Mouse (Mus musculus) heart, adult 8-10 months (tissue): ENCODE results near the gene Atg14. TPM values are rescaled to one million over a fixed set of nuclear protein-coding genes. Genes with fewer than 3 reads are reported as not detected.
"Not testable (repeated sequence)": the region's sequence is repeated elsewhere in the genome, so short reads cannot be mapped to it uniquely, and the experiment has no call there.

Experiments used
- DNase-seq: peaks from one replicate; pipeline ENCODE4 v3.0.0; 2022; ENCODE audit warnings: low spot score
- total RNA-seq, 4 experiments: library from RNA; stranded (reverse); gene quantifications; 2 replicates each; pipeline ENCODE4 v1.2.4; 2022

Gene Atg14
- 10 to 100 TPM in 2 of 4 experiments, 1 to 10 TPM in 2; 8.0 to 11.3 (median 9.8) TPM for total RNA-seq

GRCm38 (mm10) chr14:47570549-47570948, at the start of gene Atg14:
Atg14 (minus strand) TSS chr14:47570649.
- not testable (repeated sequence) for DNase-seq

- no peak for DNase-seq
Observed at GRCm38 (mm10) chr14:47618891-47619290, 48.4 kb upstream of the Atg14 start.

GRCm38 (mm10) chr14:47613254-47613653, 42.8 kb upstream of the Atg14 start:
- peak; percentile 13 for DNase-seq

GRCm38 (mm10) chr14:47597942-47598388, 27.5 kb upstream of the Atg14 start:
- peak; percentile 60 for DNase-seq

- DNase-seq = no peak
Observed at GRCm38 (mm10) chr14:47594426-47595103, 24.1 kb upstream of the Atg14 start.

GRCm38 (mm10) chr14:47590391-47590975, 20.0 kb upstream of the Atg14 start:
- DNase-seq = no peak

GRCm38 (mm10) chr14:47589444-47589843, 19.0 kb upstream of the Atg14 start:
- DNase-seq = no peak

GRCm38 (mm10) chr14:47584346-47584745, 13.9 kb upstream of the Atg14 start:
- DNase-seq = no peak

GRCm38 (mm10) chr14:47581681-47582080, 11.2 kb upstream of the Atg14 start:
- DNase-seq = no peak

- DNase-seq = no peak
Observed at GRCm38 (mm10) chr14:47581280-47581679, 10.8 kb upstream of the Atg14 start.

- no peak for DNase-seq
Observed at GRCm38 (mm10) chr14:47578086-47578485, 7.6 kb upstream of the Atg14 start.

GRCm38 (mm10) chr14:47576687-47577086, 6.2 kb upstream of the Atg14 start:
- DNase-seq = no peak

- DNase-seq = no peak
Observed at GRCm38 (mm10) chr14:47574721-47575120, 4.3 kb upstream of the Atg14 start.

GRCm38 (mm10) chr14:47572707-47573106, 2.3 kb upstream of the Atg14 start:
- DNase-seq = no peak

GRCm38 (mm10) chr14:47567962-47568652, 2.3 kb downstream of the Atg14 start:
- peak; percentile 97 for DNase-seq

GRCm38 (mm10) chr14:47563106-47563505, 7.3 kb downstream of the Atg14 start:
- DNase-seq = no peak

- no peak for DNase-seq
Observed at GRCm38 (mm10) chr14:47562530-47562929, 7.9 kb downstream of the Atg14 start.

- DNase-seq = no peak
Observed at GRCm38 (mm10) chr14:47560714-47561113, 9.7 kb downstream of the Atg14 start.

- DNase-seq = no peak
Observed at GRCm38 (mm10) chr14:47555225-47555624, 15.2 kb downstream of the Atg14 start.

GRCm38 (mm10) chr14:47554236-47554635, 16.2 kb downstream of the Atg14 start:
- DNase-seq = no peak

- DNase-seq = no peak
Observed at GRCm38 (mm10) chr14:47553380-47553779, 17.1 kb downstream of the Atg14 start.

- DNase-seq = no peak
Observed at GRCm38 (mm10) chr14:47551668-47552067, 18.8 kb downstream of the Atg14 start.

- DNase-seq = no peak
Observed at GRCm38 (mm10) chr14:47544877-47545276, 25.6 kb downstream of the Atg14 start.
